Mouse (Mus musculus) bone marrow, adult 2 months (tissue): Measurements from ENCODE around the gene Eef1g.

Source experiments
- CTCF ChIP-seq: fragments of 200-500 bp; IDR thresholded peaks from 2 replicates; pipeline ENCODE4 v1.5.1; 2011; ENCODE audit warnings: low read length, control low read depth; ENCODE audit not compliant: control insufficient read depth, insufficient read depth
- POLR2A ChIP-seq: fragments of 200-500 bp; IDR thresholded peaks from 2 replicates; pipeline ENCODE4 v1.6.1; 2011; ENCODE audit warnings: low read depth, mild to moderate bottlenecking, control low read depth, low read length, borderline replicate concordance; ENCODE audit not compliant: control insufficient read depth

GRCm38 (mm10) chr19:8990432-8991102 is 23.7 kb downstream of the Eef1g start:
- no peak for TF ChIP-seq POLR2A
- TF ChIP-seq CTCF, result no peak
